Mouse (Mus musculus): ENCODE data around the gene Pam. TPM values are rescaled to one million over a fixed set of nuclear protein-coding genes. Genes with fewer than 3 reads are reported as not detected.

The Pam gene
- total and polyA plus RNA-seq, 2 experiments, result 11.8 to 30.5 TPM

DNA sequence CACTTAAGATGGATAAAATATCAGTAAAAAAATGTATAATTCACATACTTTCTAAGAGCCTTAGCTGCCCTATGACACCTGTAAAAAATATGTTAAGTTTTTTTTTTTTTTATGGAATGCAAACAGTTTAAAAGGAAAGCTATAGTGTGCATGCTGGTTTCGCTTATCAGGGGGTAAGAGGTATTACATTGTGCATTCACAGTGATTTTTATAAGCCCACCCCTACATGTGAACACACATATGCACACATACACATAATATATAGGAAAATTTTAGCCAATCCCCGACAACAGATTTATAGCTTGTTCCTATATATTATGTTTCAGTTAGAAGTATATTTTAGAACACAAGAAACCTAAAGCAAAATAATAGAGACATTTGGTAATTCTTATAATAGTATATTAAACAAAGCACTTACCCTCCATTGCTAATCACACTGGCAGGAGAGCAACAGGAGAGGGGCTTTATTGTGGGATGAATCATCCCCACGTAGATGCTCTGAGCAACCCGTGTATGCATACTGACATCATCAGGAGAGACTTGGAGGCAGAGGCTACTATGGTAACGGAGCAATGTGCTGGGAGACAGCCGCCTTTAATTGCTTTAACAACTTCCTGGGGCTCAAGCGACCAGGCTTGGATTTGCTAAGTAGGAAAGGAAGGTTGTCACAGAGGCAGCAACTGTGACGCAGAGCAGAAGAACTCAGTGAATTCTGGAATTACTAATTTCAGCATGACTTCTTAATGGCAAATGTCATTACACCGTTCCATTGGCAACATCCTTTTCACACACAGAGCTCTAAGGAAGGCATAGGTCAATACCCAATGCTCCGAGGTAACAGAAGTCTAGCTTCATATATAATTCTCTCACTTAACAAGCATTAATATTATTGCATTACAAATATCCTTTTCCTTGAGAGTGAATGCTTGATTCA, 47.9 kb downstream of the Pam start:
- Histone ChIP-seq H3K36me3 (ENCODE audit: control insufficient read depth, insufficient read depth, low read length) (no peaks in the 10 kb centered on the region), H3K27me3 (ENCODE audit: control insufficient read depth, insufficient read depth, low read length) (no peaks in the 10 kb centered on the region), H3K4me3 (ENCODE audit: insufficient read depth, low read depth, low read length) (no peak overlapping the region), H3K9ac (ENCODE audit: low read depth, low read length) (no peak overlapping the region), H3K4me1 (ENCODE audit: control insufficient read depth, insufficient read depth, low read length) (no peaks in the 10 kb centered on the region), H3K27ac (replicated peaks; ENCODE audit: insufficient read depth, low read depth, low read length) (no peak overlapping the region), H3K79me2 (ENCODE audit: control insufficient read depth, insufficient read depth, low read length) (no peaks in the 10 kb centered on the region)
- no peak for TF ChIP-seq POLR2A (IDR thresholded peaks at IDR 0.05; ENCODE audit: extremely low read depth, insufficient read depth, low read length)
- TF ChIP-seq CTCF (IDR thresholded peaks at IDR 0.05; ENCODE audit: low read depth, low read length), result no peak
- 54% methylated on average over 10 of the region's 10 CpGs for WGBS
- DNase-seq (ENCODE audit: extremely low read depth, low read depth, low spot score), result no peak

DNA sequence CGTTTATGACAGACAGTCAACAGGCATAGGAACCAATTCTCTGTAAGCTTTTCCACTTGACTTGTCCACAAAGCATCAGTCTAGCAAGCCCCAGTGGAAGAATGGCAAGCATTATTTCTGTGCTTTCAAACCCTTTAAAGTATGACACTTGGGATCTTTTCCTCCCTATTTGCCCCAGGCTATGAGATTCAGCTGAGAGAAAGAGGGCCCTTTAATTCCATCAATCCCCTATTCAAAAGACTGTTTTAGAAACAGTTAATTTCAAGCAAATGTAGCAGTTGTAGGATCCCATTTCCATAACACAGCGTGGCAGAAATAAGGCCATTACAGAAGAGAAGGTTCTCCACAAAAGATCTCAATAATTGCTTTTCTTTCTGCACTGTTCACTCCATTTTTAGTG, 53.0 kb downstream of the Pam start:
- TF ChIP-seq POLR2A (IDR thresholded peaks at IDR 0.05; ENCODE audit: extremely low read depth, insufficient read depth, low read length) (no peak), CTCF (IDR thresholded peaks at IDR 0.05; ENCODE audit: low read depth, low read length) (no peak)
- 82% methylated on average over 2 of the region's 2 CpGs for WGBS
- no peaks in the 10 kb centered on the region for H3K36me3 ChIP-seq (ENCODE audit: control insufficient read depth, insufficient read depth, low read length)
- no peaks in the 10 kb centered on the region for H3K4me1 ChIP-seq (ENCODE audit: control insufficient read depth, insufficient read depth, low read length)
- no peak overlapping the region for H3K27ac ChIP-seq (replicated peaks; ENCODE audit: insufficient read depth, low read depth, low read length)
- no peak for DNase-seq (ENCODE audit: extremely low read depth, low read depth, low spot score)
- no peak overlapping the region for H3K9ac ChIP-seq (ENCODE audit: low read depth, low read length)
- no peaks in the 10 kb centered on the region for H3K79me2 ChIP-seq (ENCODE audit: control insufficient read depth, insufficient read depth, low read length)
- H3K4me3 ChIP-seq (ENCODE audit: insufficient read depth, low read depth, low read length), result no peak overlapping the region
- H3K27me3 ChIP-seq (ENCODE audit: control insufficient read depth, insufficient read depth, low read length), result no peaks in the 10 kb centered on the region

DNA sequence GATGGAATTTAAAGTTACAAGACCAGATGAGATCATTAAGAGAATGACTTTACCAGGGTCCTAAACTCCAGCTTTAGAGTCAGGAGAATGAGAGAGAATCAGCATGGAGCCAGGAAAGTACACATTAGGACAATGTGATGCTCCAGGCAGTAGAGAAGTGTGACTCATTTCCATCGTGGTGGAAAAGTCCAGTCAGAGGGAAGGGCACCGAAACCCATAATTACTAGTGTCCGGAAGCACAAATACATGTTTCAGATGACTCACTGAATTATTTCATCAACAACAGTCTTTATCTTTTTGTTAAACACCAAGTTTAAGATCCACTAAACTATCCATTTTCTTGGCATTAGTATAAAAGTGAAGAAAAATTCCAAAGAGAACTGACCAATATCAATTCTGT, 57.2 kb downstream of the Pam start:
- WGBS, result 63% methylated on average over 3 of the region's 3 CpGs
- TF ChIP-seq POLR2A (IDR thresholded peaks at IDR 0.05; ENCODE audit: extremely low read depth, insufficient read depth, low read length), result no peak
- TF ChIP-seq CTCF (IDR thresholded peaks at IDR 0.05; ENCODE audit: low read depth, low read length), result no peak
- no peak for DNase-seq (ENCODE audit: extremely low read depth, low read depth, low spot score)
- no peaks in the 10 kb centered on the region for H3K36me3 ChIP-seq (ENCODE audit: control insufficient read depth, insufficient read depth, low read length)
- H3K27ac ChIP-seq (replicated peaks; ENCODE audit: insufficient read depth, low read depth, low read length), result no peak overlapping the region
- no peaks in the 10 kb centered on the region for H3K4me1 ChIP-seq (ENCODE audit: control insufficient read depth, insufficient read depth, low read length)
- no peak overlapping the region for H3K9ac ChIP-seq (ENCODE audit: low read depth, low read length)
- no peaks in the 10 kb centered on the region for H3K27me3 ChIP-seq (ENCODE audit: control insufficient read depth, insufficient read depth, low read length)
- no peaks in the 10 kb centered on the region for H3K79me2 ChIP-seq (ENCODE audit: control insufficient read depth, insufficient read depth, low read length)
- H3K4me3 ChIP-seq (ENCODE audit: insufficient read depth, low read depth, low read length), result no peak overlapping the region

DNA sequence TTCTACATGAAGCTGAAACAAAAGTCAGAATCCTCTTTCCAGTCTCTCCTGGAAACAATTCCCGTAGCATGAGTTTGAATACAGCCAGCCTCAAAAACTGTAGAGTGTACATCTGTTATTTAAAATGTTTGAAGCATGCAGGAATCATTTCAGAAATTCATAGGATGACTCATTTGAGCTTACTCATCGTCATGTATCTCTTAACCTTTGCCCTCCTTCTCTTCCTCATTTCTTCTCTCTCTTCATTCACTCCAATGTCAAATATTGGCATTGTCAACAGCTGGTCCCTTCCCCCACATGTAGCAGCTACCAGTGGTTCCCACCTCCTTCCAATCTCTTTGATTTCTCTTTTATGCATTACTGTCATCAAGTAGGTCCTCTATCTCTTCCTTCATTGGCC, 59.7 kb downstream of the Pam start:
- TF ChIP-seq POLR2A (IDR thresholded peaks at IDR 0.05; ENCODE audit: extremely low read depth, insufficient read depth, low read length), result no peak
- no peak for TF ChIP-seq CTCF (IDR thresholded peaks at IDR 0.05; ENCODE audit: low read depth, low read length)

DNA sequence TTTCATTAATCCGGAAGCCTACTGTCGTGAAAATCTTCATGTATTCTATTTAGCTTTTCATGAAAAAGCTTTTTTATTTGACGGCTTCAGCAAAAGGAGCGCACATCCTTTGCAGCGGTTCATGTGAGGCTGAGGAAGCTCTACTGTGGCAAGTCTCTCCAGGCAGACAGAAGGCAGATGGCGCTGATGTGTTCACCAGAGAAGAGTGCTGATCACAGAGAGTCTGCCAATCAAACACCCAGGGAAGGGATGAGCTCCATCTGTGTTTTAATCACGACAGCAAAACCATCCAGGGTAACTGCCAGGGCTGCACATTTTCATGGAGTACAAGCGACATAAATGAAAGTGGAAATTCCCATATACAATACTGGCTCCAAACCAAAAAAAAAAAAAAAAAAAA, 63.6 kb downstream of the Pam start:
- Histone ChIP-seq H3K9ac (ENCODE audit: low read depth, low read length) (no peak overlapping the region), H3K27me3 (ENCODE audit: control insufficient read depth, insufficient read depth, low read length) (no peaks in the 10 kb centered on the region), H3K36me3 (ENCODE audit: control insufficient read depth, insufficient read depth, low read length) (no peaks in the 10 kb centered on the region), H3K79me2 (ENCODE audit: control insufficient read depth, insufficient read depth, low read length) (no peaks in the 10 kb centered on the region), H3K4me3 (ENCODE audit: insufficient read depth, low read depth, low read length) (no peak overlapping the region), H3K4me1 (ENCODE audit: control insufficient read depth, insufficient read depth, low read length) (no peaks in the 10 kb centered on the region), H3K27ac (replicated peaks; ENCODE audit: insufficient read depth, low read depth, low read length) (no peak overlapping the region)
- no peak for DNase-seq (ENCODE audit: extremely low read depth, low read depth, low spot score)
- 87% methylated on average over 8 of the region's 8 CpGs for WGBS
- no peak for TF ChIP-seq POLR2A (IDR thresholded peaks at IDR 0.05; ENCODE audit: extremely low read depth, insufficient read depth, low read length)
- no peak for TF ChIP-seq CTCF (IDR thresholded peaks at IDR 0.05; ENCODE audit: low read depth, low read length)

More for the DNA sequence above, 59.7 kb downstream of the Pam start:
- Histone ChIP-seq H3K36me3 (ENCODE audit: control insufficient read depth, insufficient read depth, low read length) (no peaks in the 10 kb centered on the region), H3K27ac (replicated peaks; ENCODE audit: insufficient read depth, low read depth, low read length) (no peak overlapping the region), H3K27me3 (ENCODE audit: control insufficient read depth, insufficient read depth, low read length) (no peaks in the 10 kb centered on the region), H3K9ac (ENCODE audit: low read depth, low read length) (no peak overlapping the region), H3K4me1 (ENCODE audit: control insufficient read depth, insufficient read depth, low read length) (no peaks in the 10 kb centered on the region), H3K4me3 (ENCODE audit: insufficient read depth, low read depth, low read length) (no peak overlapping the region), H3K79me2 (ENCODE audit: control insufficient read depth, insufficient read depth, low read length) (no peaks in the 10 kb centered on the region)
- WGBS, result 69% methylated on average over 2 of the region's 2 CpGs
- DNase-seq (ENCODE audit: extremely low read depth, low read depth, low spot score), result no peak

DNA sequence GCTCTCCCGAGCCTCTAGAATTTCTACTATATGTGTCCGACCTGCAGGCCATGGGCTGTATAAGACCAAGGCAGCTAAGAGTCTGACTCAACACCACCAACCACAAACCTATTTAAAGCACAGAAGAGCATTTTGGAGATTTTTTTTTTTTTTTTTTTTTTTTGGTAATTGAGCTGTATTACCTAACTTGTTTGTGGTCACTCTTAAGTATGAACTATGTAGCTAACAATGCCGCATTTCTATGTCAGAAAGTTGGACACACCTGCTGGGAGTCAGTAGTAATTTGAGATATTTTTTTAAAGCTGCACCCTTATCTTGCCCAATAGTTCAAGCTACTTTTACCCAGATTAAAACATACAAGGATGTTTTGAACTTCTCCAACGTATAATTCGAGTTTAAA, 66.4 kb downstream of the Pam start:
- Histone ChIP-seq H3K27me3 (ENCODE audit: control insufficient read depth, insufficient read depth, low read length) (no peaks in the 10 kb centered on the region), H3K4me3 (ENCODE audit: insufficient read depth, low read depth, low read length) (no peak overlapping the region), H3K79me2 (ENCODE audit: control insufficient read depth, insufficient read depth, low read length) (no peaks in the 10 kb centered on the region), H3K4me1 (ENCODE audit: control insufficient read depth, insufficient read depth, low read length) (no peaks in the 10 kb centered on the region), H3K27ac (replicated peaks; ENCODE audit: insufficient read depth, low read depth, low read length) (no peak overlapping the region), H3K9ac (ENCODE audit: low read depth, low read length) (no peak overlapping the region), H3K36me3 (ENCODE audit: control insufficient read depth, insufficient read depth, low read length) (no peaks in the 10 kb centered on the region)
- no peak for TF ChIP-seq POLR2A (IDR thresholded peaks at IDR 0.05; ENCODE audit: extremely low read depth, insufficient read depth, low read length)
- TF ChIP-seq CTCF (IDR thresholded peaks at IDR 0.05; ENCODE audit: low read depth, low read length), result no peak
- 86% methylated on average over 5 of the region's 5 CpGs for WGBS
- DNase-seq (ENCODE audit: extremely low read depth, low read depth, low spot score), result no peak
